Mouse (Mus musculus): ENCODE measurements around the gene C530008M17Rik. TPM values are rescaled to one million over a fixed set of nuclear protein-coding genes. Genes with fewer than 3 reads are reported as not detected.

Gene C530008M17Rik
- total RNA-seq, 2 experiments from 2014 or later = 151 to 163 TPM

DNA sequence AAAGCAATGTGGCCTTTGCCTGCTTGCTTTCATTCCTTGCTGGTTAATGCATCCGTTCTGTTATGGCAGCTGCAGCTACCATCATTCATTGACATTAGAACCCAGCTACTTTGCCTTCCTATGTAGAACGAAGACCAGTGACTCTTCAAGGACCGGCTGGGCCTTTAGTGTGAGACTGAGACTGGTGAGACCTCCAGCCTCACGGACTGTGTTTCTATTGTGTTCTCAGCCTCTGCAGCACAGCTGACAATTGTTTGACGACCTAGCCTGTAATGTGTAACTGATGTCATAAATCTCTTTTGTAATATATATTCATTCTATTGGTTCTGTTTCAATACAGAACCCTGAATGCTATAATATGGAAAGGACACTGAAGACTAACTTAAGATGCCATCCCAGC, 34.9 kb downstream of the C530008M17Rik start:
- no peak for DNase-seq (ENCODE audit: extremely low spot score in 1 of 2, low spot score in 2 of 2)
- intact Hi-C loops (cut with DNase I) = no loop called here

DNA sequence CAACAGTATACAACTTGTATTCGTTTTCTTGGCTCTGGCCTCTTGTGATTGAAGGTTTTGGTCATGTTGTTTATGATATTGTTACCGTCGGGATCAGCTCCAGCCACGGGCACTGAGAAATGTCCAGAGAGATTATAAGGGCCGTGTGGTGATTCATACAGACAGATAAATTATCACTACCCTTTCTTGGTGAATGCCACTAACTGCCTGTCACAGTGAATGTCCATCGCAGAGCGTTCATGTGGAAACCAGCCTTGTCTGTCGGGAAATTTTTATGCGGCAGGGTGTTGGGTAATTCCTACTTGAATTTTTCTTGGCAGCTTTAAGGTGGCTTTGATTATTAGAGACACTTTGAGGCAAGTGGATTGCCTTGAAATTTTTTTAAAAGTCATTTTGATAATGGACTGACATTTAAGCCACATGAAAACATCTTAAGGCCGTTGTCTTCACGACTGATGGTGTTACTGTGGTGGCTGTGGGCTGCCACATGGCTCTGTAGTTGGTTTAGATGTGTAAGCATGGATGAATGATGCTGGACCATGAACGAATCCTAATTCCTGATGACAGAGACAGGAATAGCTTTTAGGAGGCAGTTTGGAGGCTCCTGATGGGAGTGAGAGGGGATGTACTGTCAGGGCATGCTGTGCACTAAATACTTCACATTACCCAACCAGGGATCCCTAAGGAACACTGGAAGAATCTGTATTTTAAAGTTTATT, 35.6 kb downstream of the C530008M17Rik start:
- intact Hi-C loops (cut with DNase I) = no loop called here
- DNase-seq (ENCODE audit: extremely low spot score in 1 of 2, low spot score in 2 of 2) = no peak

GRCm38 (mm10) chr5:76697536-76697935, 41.2 kb downstream of the C530008M17Rik start:
- no peak for DNase-seq (ENCODE audit: extremely low spot score in 1 of 2, low spot score in 2 of 2)
- intact Hi-C loops (cut with DNase I) = no loop called here

GRCm38 (mm10) chr5:76698187-76698586, 41.9 kb downstream of the C530008M17Rik start:
- intact Hi-C loops (cut with DNase I) = no loop called here

DNA sequence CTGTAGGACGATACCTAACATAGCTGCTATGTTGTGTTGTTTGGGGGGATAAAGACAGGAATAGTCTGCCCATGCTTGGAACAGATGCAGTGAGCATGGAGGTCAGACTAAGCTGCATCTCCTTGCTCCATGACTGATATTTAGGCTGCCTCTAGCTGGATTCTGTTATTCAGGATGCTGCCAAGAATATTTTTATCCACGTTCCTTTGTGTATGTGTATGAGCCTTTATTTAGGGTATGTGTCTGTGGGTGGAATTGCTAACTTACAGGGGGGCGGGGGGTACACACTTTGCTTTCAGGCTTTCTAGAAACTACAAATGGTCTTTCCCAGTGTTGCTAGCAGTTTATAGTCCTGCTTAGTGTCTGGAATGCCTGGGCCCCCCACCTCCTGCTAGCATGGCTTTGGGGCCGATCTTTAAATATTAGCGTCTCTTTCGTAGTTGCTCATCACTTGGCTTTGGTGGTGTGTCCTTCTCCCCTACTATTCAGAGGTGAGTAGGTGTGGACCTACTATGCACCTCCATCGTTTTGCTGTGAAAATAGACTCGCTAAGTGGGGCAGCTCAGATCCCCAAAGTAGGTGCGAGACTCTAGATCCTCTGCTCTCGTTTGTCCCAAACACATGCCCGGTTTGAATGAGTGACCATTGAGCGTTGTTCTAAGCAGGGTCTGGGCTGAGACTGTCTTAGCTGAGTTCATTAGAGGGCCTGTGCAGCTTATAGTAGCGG, 45.0 kb downstream of the C530008M17Rik start:
- intact Hi-C loops (cut with DNase I) = no loop called here
- no peak for DNase-seq (ENCODE audit: extremely low spot score in 1 of 2, low spot score in 2 of 2)

More at GRCm38 (mm10) chr5:76698187-76698586, 41.9 kb downstream of the C530008M17Rik start:
- no peak for DNase-seq (ENCODE audit: extremely low spot score in 1 of 2, low spot score in 2 of 2)

GRCm38 (mm10) chr5:76702104-76702503, 45.8 kb downstream of the C530008M17Rik start:
- intact Hi-C loops (cut with DNase I) = no loop called here

DNA sequence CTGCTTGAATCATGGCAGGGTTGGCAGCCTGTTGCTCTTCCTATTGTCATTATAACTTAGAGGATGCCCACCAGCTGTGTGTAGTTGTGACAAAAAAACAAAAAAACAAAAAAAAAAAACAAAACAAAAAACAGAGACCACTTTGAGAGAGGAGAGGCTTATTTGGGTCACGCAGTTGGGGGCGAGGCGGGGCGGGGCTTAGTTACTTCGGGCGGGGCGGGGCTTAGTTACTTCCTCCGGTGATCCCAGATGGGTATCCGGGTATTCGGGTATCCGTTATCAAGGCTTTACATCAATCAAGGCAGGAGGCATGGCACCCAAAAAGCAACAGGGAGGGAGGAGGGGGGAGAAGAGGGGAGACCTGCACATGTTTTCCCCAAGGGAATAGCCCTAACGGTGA, 46.3 kb downstream of the C530008M17Rik start:
- DNase-seq (ENCODE audit: extremely low spot score in 1 of 2, low spot score in 2 of 2) = peak in 1 of 2 experiments; percentile 31
- intact Hi-C loops (cut with DNase I) = no loop called here

More at GRCm38 (mm10) chr5:76702104-76702503, 45.8 kb downstream of the C530008M17Rik start:
- DNase-seq (ENCODE audit: extremely low spot score in 1 of 2, low spot score in 2 of 2) = peak in 1 of 2 experiments; percentile 31

DNA sequence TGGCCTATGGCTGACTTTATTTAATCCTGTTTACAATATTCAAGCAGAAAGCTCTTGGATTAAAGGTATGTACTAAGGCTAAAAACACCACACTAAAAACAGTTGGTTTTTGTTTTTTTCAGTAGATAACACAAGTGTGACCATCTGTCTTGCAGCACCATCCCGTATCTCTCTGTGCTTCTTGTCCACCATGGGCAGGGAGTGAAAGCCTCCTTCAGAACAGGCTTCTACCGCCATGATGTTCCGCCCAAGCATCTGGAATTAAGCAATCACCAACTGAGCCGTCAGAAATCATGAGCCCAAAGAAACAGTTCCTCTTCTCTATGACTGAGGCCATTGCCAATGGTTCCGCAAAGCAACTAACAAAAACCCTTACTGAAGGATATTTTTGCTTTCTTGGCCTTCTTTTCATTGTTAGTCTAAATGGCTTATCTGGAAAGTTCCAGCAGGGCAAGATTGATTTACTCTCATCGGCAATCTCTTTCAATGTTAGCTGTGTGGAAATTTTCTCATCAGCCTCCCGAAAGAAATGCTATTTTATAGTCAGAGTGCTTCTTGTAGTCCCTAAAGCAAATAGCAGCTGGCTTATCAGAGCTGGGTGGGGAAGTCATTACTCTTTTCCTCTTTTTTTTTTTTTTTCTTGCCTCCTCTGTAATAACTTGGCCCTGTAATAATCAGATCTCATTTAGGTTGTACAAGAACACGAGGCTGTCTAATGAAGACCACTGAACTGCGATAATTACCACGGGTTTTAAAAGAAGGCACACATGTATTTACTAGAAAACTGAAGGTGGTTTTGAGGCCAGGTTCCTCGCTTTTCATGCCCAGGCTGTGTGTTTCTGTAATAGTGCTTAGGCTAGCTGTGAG, 49.2 kb downstream of the C530008M17Rik start:
- intact Hi-C loops (cut with DNase I) = loop anchor here (5.0 kb wide), 1 partner anchor 48 kb away; the partner anchor contains the start of gene C530008M17Rik
- no peak for DNase-seq (ENCODE audit: extremely low spot score in 1 of 2, low spot score in 2 of 2)

GRCm38 (mm10) chr5:76707072-76707471, 50.8 kb downstream of the C530008M17Rik start:
- intact Hi-C loops (cut with DNase I) = loop anchor here (5.0 kb wide), 1 partner anchor 50 kb away; the partner anchor contains the start of gene C530008M17Rik

DNA sequence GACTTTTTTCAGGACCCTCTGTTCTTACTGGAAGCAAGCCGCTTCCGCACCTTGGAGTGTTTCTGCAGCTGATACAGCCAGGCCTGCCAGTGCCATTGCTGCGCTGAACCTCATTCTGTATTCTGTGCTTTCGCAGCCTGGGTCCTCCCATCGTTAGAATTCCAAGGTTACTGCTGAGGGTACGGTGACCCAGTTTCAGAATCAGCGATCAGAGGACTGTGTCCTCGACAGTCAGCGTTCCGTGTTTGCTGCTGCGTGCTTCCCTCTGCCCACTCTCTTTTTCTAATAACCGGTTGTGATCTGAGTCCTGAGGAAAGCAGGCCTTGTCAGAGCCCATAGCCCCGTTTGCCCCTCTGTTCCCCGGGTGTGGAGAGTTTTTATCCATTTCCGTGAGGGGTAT, 51.7 kb downstream of the C530008M17Rik start:
- DNase-seq (ENCODE audit: extremely low spot score in 1 of 2, low spot score in 2 of 2) = no peak
- intact Hi-C loops (cut with DNase I) = loop anchor here (5.0 kb wide), 1 partner anchor 51 kb away; the partner anchor contains the start of gene C530008M17Rik

More at GRCm38 (mm10) chr5:76707072-76707471, 50.8 kb downstream of the C530008M17Rik start:
- no peak for DNase-seq (ENCODE audit: extremely low spot score in 1 of 2, low spot score in 2 of 2)

DNA sequence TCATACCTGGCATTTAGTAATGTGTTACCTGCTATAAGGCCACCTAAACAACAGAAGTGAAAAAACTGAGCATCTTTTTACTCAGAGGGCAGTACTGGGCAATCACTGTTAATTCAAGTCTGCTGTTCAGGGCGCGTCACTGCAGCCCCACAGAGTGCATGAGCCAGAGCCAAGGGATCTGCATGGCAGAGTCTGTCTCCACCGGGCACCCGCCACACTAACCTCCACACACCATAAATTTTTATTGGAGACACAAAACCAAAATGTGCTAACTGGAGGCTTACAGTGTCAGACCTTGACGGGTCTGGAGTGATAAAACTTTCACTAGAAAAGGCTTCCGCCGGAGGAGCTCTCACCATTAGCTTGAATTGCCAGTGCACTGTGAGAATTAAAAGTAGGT, 57.4 kb downstream of the C530008M17Rik start:
- intact Hi-C loops (cut with DNase I) = no loop called here
- DNase-seq (ENCODE audit: extremely low spot score in 1 of 2, low spot score in 2 of 2) = no peak

DNA sequence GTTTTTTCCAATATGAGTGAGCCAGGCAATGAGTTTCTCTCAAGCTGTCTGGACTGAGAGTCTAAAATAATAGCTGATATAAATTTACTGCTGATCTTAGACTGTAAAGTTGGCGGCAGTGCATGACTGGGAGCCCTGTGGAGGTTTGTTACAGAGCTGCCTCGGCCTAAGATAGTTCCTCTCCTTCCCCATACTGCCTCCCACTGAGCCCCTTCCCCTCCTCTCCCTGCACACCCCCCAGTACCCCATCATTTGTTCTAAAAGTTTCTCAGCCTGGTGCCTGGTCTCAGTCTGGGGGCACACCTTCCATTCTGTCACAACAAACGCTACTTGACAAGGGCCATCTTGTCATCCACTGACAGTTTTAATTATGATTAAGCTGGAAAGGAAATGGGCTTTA, 63.6 kb downstream of the C530008M17Rik start:
- no peak for DNase-seq (ENCODE audit: extremely low spot score in 1 of 2, low spot score in 2 of 2)
- intact Hi-C loops (cut with DNase I) = no loop called here

DNA sequence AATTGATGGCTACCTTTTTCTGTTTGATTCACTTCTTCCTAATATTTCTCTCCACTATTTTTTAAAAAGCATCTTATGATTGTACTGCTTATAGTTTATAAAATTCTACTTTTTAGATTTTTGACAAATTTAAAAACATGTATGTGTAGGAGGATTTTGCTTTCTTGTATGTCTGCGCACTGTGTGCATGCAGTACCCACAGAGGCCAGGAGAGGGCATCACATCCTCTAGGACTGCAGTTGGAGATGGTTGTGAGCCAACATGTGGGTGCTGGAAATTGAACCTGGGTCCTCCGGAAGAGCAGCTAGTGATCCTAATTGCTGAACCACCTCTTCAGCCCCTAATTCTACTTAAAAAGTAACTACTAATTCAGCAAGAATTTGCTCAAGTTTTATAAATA, 68.6 kb downstream of the C530008M17Rik start:
- no peak for DNase-seq (ENCODE audit: extremely low spot score in 1 of 2, low spot score in 2 of 2)
- intact Hi-C loops (cut with DNase I) = no loop called here

DNA sequence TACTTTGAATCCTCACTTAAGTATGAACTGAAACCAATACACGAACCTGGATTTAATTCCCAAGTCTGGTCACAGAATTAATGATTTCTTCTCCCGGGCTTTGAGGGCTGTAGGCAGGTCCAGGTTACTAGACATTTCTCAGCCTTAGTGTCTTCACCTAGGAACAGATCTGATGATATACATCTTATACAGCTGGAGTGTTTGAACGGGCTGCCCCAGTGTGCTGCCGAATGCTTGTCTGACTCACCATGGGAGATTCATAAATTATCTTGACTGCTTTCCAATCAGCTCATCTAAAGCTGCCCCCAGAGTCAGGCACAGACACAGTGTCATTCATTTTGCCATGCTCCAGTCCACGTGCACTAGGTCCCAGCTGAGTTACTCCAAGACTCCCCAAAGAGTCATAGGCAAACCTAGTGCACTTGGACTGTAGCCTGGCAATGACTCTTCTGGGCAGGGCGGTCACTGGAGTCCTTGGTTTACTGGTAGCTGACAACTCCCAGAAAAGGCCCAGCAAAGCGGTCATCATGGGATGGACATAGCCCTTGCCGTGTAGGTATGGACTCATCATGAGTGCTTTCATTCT, 70.3 kb downstream of the C530008M17Rik start:
- no peak for DNase-seq (ENCODE audit: extremely low spot score in 1 of 2, low spot score in 2 of 2)
- intact Hi-C loops (cut with DNase I) = no loop called here

- DNase-seq (ENCODE audit: extremely low spot score in 1 of 2, low spot score in 2 of 2) = no peak
- intact Hi-C loops (cut with DNase I) = no loop called here
These were observed 76.8 kb downstream of the C530008M17Rik start for GRCm38 (mm10) chr5:76733055-76733641.

- no peak for DNase-seq (ENCODE audit: extremely low spot score in 1 of 2, low spot score in 2 of 2)
- intact Hi-C loops (cut with DNase I) = no loop called here
These were observed 85.2 kb downstream of the C530008M17Rik start for GRCm38 (mm10) chr5:76741463-76741862.

DNA sequence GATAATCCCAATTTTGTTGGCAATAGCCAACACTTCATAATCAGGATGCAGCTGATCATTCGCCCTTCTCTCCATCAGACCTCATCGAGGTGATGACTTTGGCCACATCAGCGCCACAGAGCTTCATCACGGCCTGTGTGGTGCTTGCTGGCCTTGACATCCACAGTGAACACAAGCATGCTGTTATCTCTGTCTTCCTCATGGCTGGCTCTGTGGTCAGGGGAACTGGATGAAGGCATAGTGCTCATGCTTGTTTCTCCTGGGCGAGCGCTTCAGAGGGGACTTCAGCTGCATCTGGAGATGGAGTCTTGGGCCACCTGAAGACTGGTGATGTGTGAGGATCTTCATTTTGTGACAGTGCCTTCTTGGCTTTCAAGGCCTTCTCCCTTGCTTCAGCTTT, 85.8 kb downstream of the C530008M17Rik start:
- DNase-seq (ENCODE audit: extremely low spot score in 1 of 2, low spot score in 2 of 2) = no peak
- intact Hi-C loops (cut with DNase I) = no loop called here

DNA sequence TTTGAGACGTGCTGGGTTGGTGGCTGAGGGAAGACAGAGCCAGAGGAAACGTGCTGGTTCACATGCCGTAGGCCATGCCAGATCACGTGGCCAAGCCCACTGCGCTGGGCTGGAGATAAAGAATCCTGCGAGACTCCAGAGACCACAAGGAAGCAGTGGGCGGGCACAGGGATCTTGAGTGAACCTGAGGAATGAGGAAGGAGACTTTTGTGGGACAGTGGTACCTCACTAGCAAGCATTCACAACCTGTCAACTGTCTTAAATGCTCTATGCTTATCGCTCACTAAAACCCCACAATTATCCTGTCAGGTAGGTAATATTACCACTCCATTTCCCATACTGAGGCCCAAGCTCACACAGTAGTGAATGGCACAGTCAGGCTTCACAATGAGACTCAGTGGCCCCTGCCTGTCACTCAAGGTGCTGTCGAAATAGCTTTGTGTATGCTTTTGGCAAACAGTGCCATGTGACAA, 88.5 kb downstream of the C530008M17Rik start:
- intact Hi-C loops (cut with DNase I) = no loop called here
- peak in 1 of 2 experiments; percentile 37 for DNase-seq (ENCODE audit: extremely low spot score in 1 of 2, low spot score in 2 of 2)
